Mouse (Mus musculus): ENCODE measurements around the gene Kcnh7. TPM values are rescaled to one million over a fixed set of nuclear protein-coding genes. Genes with fewer than 3 reads are reported as not detected.

Kcnh7 gene
- total and polyA plus RNA-seq, 2 experiments from 2014 or later = 8.6 to 11.4 TPM

- WGBS = 77% methylated on average over 3 of the region's 3 CpGs
- ATAC-seq = no peak
Measured at GRCm38 (mm10) chr2:63120316-63120715, 63.8 kb downstream of the Kcnh7 start.

GRCm38 (mm10) chr2:63117209-63118193 is 66.6 kb downstream of the Kcnh7 start:
- Histone ChIP-seq H3K27ac (peak overlapping the region; percentile 11; the same call in 1 of the 2 replicates), H3K27me3 (ENCODE audit: insufficient read depth, low read length) (no peaks in the 10 kb centered on the region), H3K4me1 (ENCODE audit: insufficient read depth, low read length) (peaks cover 11% of the 10 kb centered on the region; the same call in 1 of the 2 replicates), H3K4me2 (ENCODE audit: low read depth, low read length) (peak overlapping the region; percentile 27; the same call in 1 of the 2 replicates), H3K9me3 (ENCODE audit: low read length) (no peaks in the 10 kb centered on the region), H3K36me3 (ENCODE audit: insufficient read depth, low read length) (no peaks in the 10 kb centered on the region), H3K9ac (replicated peaks; ENCODE audit: low read length) (no peak overlapping the region), H3K4me3 (ENCODE audit: low read length) (no peak overlapping the region)
- WGBS = 29% methylated on average over 4 of the region's 4 CpGs
- no peak for TF ChIP-seq CTCF (IDR thresholded peaks at IDR 0.05; ENCODE audit: low read depth)
- peak; percentile 88 for ATAC-seq
- DNase-seq (ENCODE audit: low spot score) = peak; percentile 72

More at GRCm38 (mm10) chr2:63120316-63120715, 63.8 kb downstream of the Kcnh7 start:
- Histone ChIP-seq H3K9ac (replicated peaks; ENCODE audit: low read length) (no peak overlapping the region), H3K9me3 (ENCODE audit: low read length) (no peaks in the 10 kb centered on the region), H3K27ac (no peak overlapping the region), H3K36me3 (ENCODE audit: insufficient read depth, low read length) (no peaks in the 10 kb centered on the region), H3K4me1 (ENCODE audit: insufficient read depth, low read length) (peaks cover 11% of the 10 kb centered on the region; the same call in 1 of the 2 replicates), H3K4me2 (ENCODE audit: low read depth, low read length) (no peak overlapping the region), H3K27me3 (ENCODE audit: insufficient read depth, low read length) (no peaks in the 10 kb centered on the region), H3K4me3 (ENCODE audit: low read length) (no peak overlapping the region)
- TF ChIP-seq CTCF (IDR thresholded peaks at IDR 0.05; ENCODE audit: low read depth) = no peak
- no peak for DNase-seq (ENCODE audit: low spot score)

GRCm38 (mm10) chr2:63105971-63106370 is 78.1 kb downstream of the Kcnh7 start:
- 97% methylated on average over 2 of the region's 2 CpGs for WGBS
- Histone ChIP-seq H3K27me3 (ENCODE audit: insufficient read depth, low read length) (no peaks in the 10 kb centered on the region), H3K4me1 (ENCODE audit: insufficient read depth, low read length) (no peaks in the 10 kb centered on the region), H3K9ac (replicated peaks; ENCODE audit: low read length) (no peak overlapping the region), H3K27ac (no peak overlapping the region), H3K4me3 (ENCODE audit: low read length) (no peak overlapping the region), H3K9me3 (ENCODE audit: low read length) (no peaks in the 10 kb centered on the region), H3K36me3 (ENCODE audit: insufficient read depth, low read length) (no peaks in the 10 kb centered on the region), H3K4me2 (ENCODE audit: low read depth, low read length) (no peak overlapping the region)
- DNase-seq (ENCODE audit: low spot score) = no peak
- TF ChIP-seq CTCF (IDR thresholded peaks at IDR 0.05; ENCODE audit: low read depth) = no peak
- no peak for ATAC-seq

DNA sequence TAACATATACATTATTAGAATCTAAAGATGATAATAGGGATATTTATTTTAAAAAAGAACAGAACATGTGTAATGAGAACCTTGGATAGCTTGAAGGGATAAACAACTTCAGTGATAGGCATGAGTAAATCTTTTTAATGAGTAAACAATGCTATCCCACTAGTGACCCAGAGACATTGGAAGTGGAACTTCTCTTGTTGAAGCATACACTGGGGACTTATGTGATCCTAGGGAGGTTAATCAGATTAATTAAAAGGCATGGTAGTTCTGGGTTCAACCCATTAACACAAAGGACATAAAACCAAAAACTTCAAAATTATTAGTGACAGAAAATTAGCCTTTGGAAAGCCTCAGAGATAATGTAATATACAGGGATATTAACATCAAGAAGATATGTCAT is 84.4 kb downstream of the Kcnh7 start:
- Histone ChIP-seq H3K4me3 (ENCODE audit: low read length) (no peak overlapping the region), H3K27ac (no peak overlapping the region), H3K4me1 (ENCODE audit: insufficient read depth, low read length) (no peaks in the 10 kb centered on the region), H3K9me3 (ENCODE audit: low read length) (no peaks in the 10 kb centered on the region), H3K9ac (replicated peaks; ENCODE audit: low read length) (no peak overlapping the region), H3K36me3 (ENCODE audit: insufficient read depth, low read length) (no peaks in the 10 kb centered on the region), H3K27me3 (ENCODE audit: insufficient read depth, low read length) (no peaks in the 10 kb centered on the region), H3K4me2 (ENCODE audit: low read depth, low read length) (no peak overlapping the region)
- TF ChIP-seq CTCF (IDR thresholded peaks at IDR 0.05; ENCODE audit: low read depth) = no peak
- DNase-seq (ENCODE audit: low spot score) (no peak), ATAC-seq (no peak)

GRCm38 (mm10) chr2:63091775-63092174 is 92.3 kb downstream of the Kcnh7 start:
- WGBS = 23% methylated on average over 4 of the region's 4 CpGs
- no peak overlapping the region for H3K27ac ChIP-seq
- no peaks in the 10 kb centered on the region for H3K27me3 ChIP-seq (ENCODE audit: insufficient read depth, low read length)
- H3K9me3 ChIP-seq (ENCODE audit: low read length) = no peaks in the 10 kb centered on the region
- no peak for TF ChIP-seq CTCF (IDR thresholded peaks at IDR 0.05; ENCODE audit: low read depth)
- no peak overlapping the region for H3K4me3 ChIP-seq (ENCODE audit: low read length)
- ATAC-seq = no peak
- H3K4me2 ChIP-seq (ENCODE audit: low read depth, low read length) = no peak overlapping the region
- H3K9ac ChIP-seq (replicated peaks; ENCODE audit: low read length) = no peak overlapping the region
- DNase-seq (ENCODE audit: low spot score) = no peak
- H3K36me3 ChIP-seq (ENCODE audit: insufficient read depth, low read length) = no peaks in the 10 kb centered on the region
- no peaks in the 10 kb centered on the region for H3K4me1 ChIP-seq (ENCODE audit: insufficient read depth, low read length)

- H3K9me3 ChIP-seq (ENCODE audit: low read length) = no peaks in the 10 kb centered on the region
- no peaks in the 10 kb centered on the region for H3K36me3 ChIP-seq (ENCODE audit: insufficient read depth, low read length)
- H3K27me3 ChIP-seq (ENCODE audit: insufficient read depth, low read length) = no peaks in the 10 kb centered on the region
- H3K4me1 ChIP-seq (ENCODE audit: insufficient read depth, low read length) = no peaks in the 10 kb centered on the region
- ATAC-seq (no peak), DNase-seq (ENCODE audit: low spot score) (no peak)
- no peak overlapping the region for H3K4me3 ChIP-seq (ENCODE audit: low read length)
- no peak overlapping the region for H3K4me2 ChIP-seq (ENCODE audit: low read depth, low read length)
- 87% methylated on average over 2 of the region's 2 CpGs for WGBS
- no peak overlapping the region for H3K27ac ChIP-seq
- H3K9ac ChIP-seq (replicated peaks; ENCODE audit: low read length) = no peak overlapping the region
- no peak for TF ChIP-seq CTCF (IDR thresholded peaks at IDR 0.05; ENCODE audit: low read depth)
Measured at GRCm38 (mm10) chr2:63090447-63090846, 93.6 kb downstream of the Kcnh7 start.

- 84% methylated on average over 2 of the region's 2 CpGs for WGBS
- no peak for DNase-seq (ENCODE audit: low spot score)
Measured at GRCm38 (mm10) chr2:63058386-63058785, 125.7 kb downstream of the Kcnh7 start.

More at GRCm38 (mm10) chr2:63058386-63058785, 125.7 kb downstream of the Kcnh7 start:
- no peaks in the 10 kb centered on the region for H3K27me3 ChIP-seq (ENCODE audit: insufficient read depth, low read length)
- H3K27ac ChIP-seq = no peak overlapping the region
- no peak overlapping the region for H3K9ac ChIP-seq (replicated peaks; ENCODE audit: low read length)
- H3K36me3 ChIP-seq (ENCODE audit: insufficient read depth, low read length) = no peaks in the 10 kb centered on the region
- no peaks in the 10 kb centered on the region for H3K4me1 ChIP-seq (ENCODE audit: insufficient read depth, low read length)
- no peak overlapping the region for H3K4me3 ChIP-seq (ENCODE audit: low read length)
- ATAC-seq = no peak
- no peak for TF ChIP-seq CTCF (IDR thresholded peaks at IDR 0.05; ENCODE audit: low read depth)
- H3K9me3 ChIP-seq (ENCODE audit: low read length) = no peaks in the 10 kb centered on the region
- H3K4me2 ChIP-seq (ENCODE audit: low read depth, low read length) = no peak overlapping the region
